ENCODE assay signal across 8 mouse cellular contexts in genomic region chr2:73463431-73464194, GRCm38 (mm10).
DNase-seq lines count a peak whose midpoint lies in the region; ATAC-seq lines count a peak whose summit lies in the region.

No protein-coding gene starts in this region.

- 32% methylated on average over 7 of the region's 7 CpGs for WGBS in intestine, embryonic 16.5 days
- 36% methylated on average over 7 of the region's 7 CpGs for WGBS in intestine, embryonic 15.5 days
- WGBS in embryonic facial prominence, embryonic 10.5 days: 57% methylated on average over 7 of the region's 7 CpGs

- H3K4me3 ChIP-seq in intestine, embryonic 16.5 days (ENCODE audit: low read length): no peak overlapping the region
- no peak overlapping the region for H3K4me3 ChIP-seq in intestine, embryonic 15.5 days (replicated peaks)
- no peak overlapping the region for H3K4me3 ChIP-seq in embryonic facial prominence, embryonic 10.5 days

- no peak for DNase-seq in embryonic facial prominence, embryonic 10.5 days (ENCODE audit: low spot score)
- DNase-seq in heart, postnatal 4 days: peak; percentile 32
- peak; percentile 59 for DNase-seq in splenic B cell, adult 2 months (ENCODE audit: low read depth, low spot score)
- no peak for DNase-seq in urinary bladder, postnatal 25 days (ENCODE audit: low spot score)
- DNase-seq in ovary, postnatal 14 days (ENCODE audit: low spot score): no peak
- no peak for DNase-seq in urinary bladder, postnatal 10 days (ENCODE audit: low spot score)

- H3K9ac ChIP-seq in intestine, embryonic 16.5 days (ENCODE audit: low read depth, low read length): no peak overlapping the region
- no peak overlapping the region for H3K9ac ChIP-seq in intestine, embryonic 15.5 days

- H3K27ac ChIP-seq in intestine, embryonic 16.5 days (ENCODE audit: low read length): peak overlapping the region; percentile 33; the same call in 1 of the 2 replicates
- H3K27ac ChIP-seq in intestine, embryonic 15.5 days: no peak overlapping the region; the same call in 1 of the 2 replicates
- H3K27ac ChIP-seq in embryonic facial prominence, embryonic 10.5 days (replicated peaks): peak overlapping the region; percentile 51; the same call in 1 of the 2 replicates

- peaks cover 3% of the 10 kb centered on the region; the same call in 1 of the 2 replicates for H3K4me1 ChIP-seq in intestine, embryonic 16.5 days (ENCODE audit: control insufficient read depth, insufficient read depth, low read length)
- 0 out of 2 replicates have a peak, but pooled peaks cover 2% of the 10 kb centered on the region for H3K4me1 ChIP-seq in intestine, embryonic 15.5 days (replicated peaks)
- peaks cover 12% of the 10 kb centered on the region for H3K4me1 ChIP-seq in embryonic facial prominence, embryonic 10.5 days

- no peak overlapping the region for H3K4me2 ChIP-seq in intestine, embryonic 16.5 days (ENCODE audit: low read depth, low read length)
- H3K4me2 ChIP-seq in intestine, embryonic 15.5 days (replicated peaks): no peak overlapping the region

- H3K36me3 ChIP-seq in intestine, embryonic 16.5 days (ENCODE audit: control insufficient read depth, insufficient read depth, low read length): no peaks in the 10 kb centered on the region
- no peaks in the 10 kb centered on the region for H3K36me3 ChIP-seq in intestine, embryonic 15.5 days
- peaks cover 4% of the 10 kb centered on the region for H3K36me3 ChIP-seq in embryonic facial prominence, embryonic 10.5 days (replicated peaks)
- no peaks in the 10 kb centered on the region; the same call in 1 of the 2 replicates for H3K36me3 ChIP-seq in splenic B cell, adult 2 months (ENCODE audit: control insufficient read depth, insufficient read depth, low read length, poor library complexity, severe bottlenecking)

- no peaks in the 10 kb centered on the region for H3K9me3 ChIP-seq in intestine, embryonic 16.5 days (ENCODE audit: control insufficient read depth, low read length)
- no peaks in the 10 kb centered on the region for H3K9me3 ChIP-seq in intestine, embryonic 15.5 days
- no peaks in the 10 kb centered on the region for H3K9me3 ChIP-seq in embryonic facial prominence, embryonic 10.5 days

- ATAC-seq in intestine, embryonic 16.5 days: no peak
- no peak for ATAC-seq in intestine, embryonic 15.5 days

- no peaks in the 10 kb centered on the region for H3K27me3 ChIP-seq in intestine, embryonic 16.5 days (replicated peaks; ENCODE audit: control insufficient read depth, insufficient read depth, low read length)
- no peaks in the 10 kb centered on the region for H3K27me3 ChIP-seq in intestine, embryonic 15.5 days (replicated peaks)
- no peaks in the 10 kb centered on the region for H3K27me3 ChIP-seq in embryonic facial prominence, embryonic 10.5 days (replicated peaks; ENCODE audit: low read depth, poor library complexity, severe bottlenecking)
- H3K27me3 ChIP-seq in splenic B cell, adult 2 months (ENCODE audit: control insufficient read depth, insufficient read depth, low read length, poor library complexity, severe bottlenecking): no peaks in the 10 kb centered on the region

Comparison
In these comparisons a context has a peak if more than half of its experiments do, and no peak if none do; other contexts are left out.
1. DNase-seq: peak in heart, postnatal 4 days (single experiment) and splenic B cell, adult 2 months (single experiment); none in embryonic facial prominence, embryonic 10.5 days (single experiment), urinary bladder, postnatal 25 days (single experiment), ovary, postnatal 14 days (single experiment) and urinary bladder, postnatal 10 days (single experiment).